Mouse (Mus musculus): ENCODE data around the gene Zfp60. TPM values are rescaled to one million over a fixed set of nuclear protein-coding genes. Genes with fewer than 3 reads are reported as not detected.

The Zfp60 gene
- 11.5 TPM for total RNA-seq (2023)

GRCm38 (mm10) chr7:27731281-27731883 lies at the start of gene Zfp60:
TSS of gene Zfp60 (plus strand) at chr7:27731389.

GRCm38 (mm10) chr7:27688815-27689612 lies 42.2 kb upstream of the Zfp60 start, which contains the start of gene Zfp607b:
TSS of gene Zfp607b (plus strand) at chr7:27689340.

Other genes starting within 250 kb of the Zfp60 start
- gene Sertad1, start 244.5 kb upstream of the Zfp60 start, total RNA-seq (2023): 59.1 TPM
- gene Prx, start 232.1 kb upstream of the Zfp60 start, total RNA-seq (2023): 0.95 TPM
- 0.34 TPM for gene Hipk4, start 208.1 kb upstream of the Zfp60 start, total RNA-seq (2023)
- gene Pld3, start 178.2 kb upstream of the Zfp60 start, total RNA-seq (2023): 135 TPM
- gene 2310022A10Rik, start 178.2 kb upstream of the Zfp60 start, total RNA-seq (2023): 27.6 TPM
- 121 TPM for gene Akt2, start 139.8 kb upstream of the Zfp60 start, total RNA-seq (2023)
- not detected for gene Ttc9b, start 77.5 kb upstream of the Zfp60 start, total RNA-seq (2023)
- 15.2 TPM for gene Map3k10, start 56.8 kb upstream of the Zfp60 start, total RNA-seq (2023)
- 1.9 TPM for gene Zfp607b, start 42.0 kb upstream of the Zfp60 start, total RNA-seq (2023)
- 12.7 TPM for gene Zfp626, start 75.8 kb downstream of the Zfp60 start, total RNA-seq (2023)
- gene Zfp59, start 107.2 kb downstream of the Zfp60 start, total RNA-seq (2023): 4.7 TPM
- 17.0 TPM for gene Zfp607a, start 126.1 kb downstream of the Zfp60 start, total RNA-seq (2023)
- 10.8 TPM for gene Zfp974, start 198.1 kb downstream of the Zfp60 start, total RNA-seq (2023)
- gene Zfp780b, start 247.8 kb downstream of the Zfp60 start, total RNA-seq (2023): 11.5 TPM